Mouse (Mus musculus) hindbrain, embryonic 15.5 days (tissue): ENCODE results near the gene Atxn1. TPM values are rescaled to one million over a fixed set of nuclear protein-coding genes. Genes with fewer than 3 reads are reported as not detected.

Experiments used
- ATAC-seq: fragments of 200-750 bp; cut with Nextera tagmentation; 2 replicates; pipeline ENCODE4 v1.8.0; 2017; ENCODE audit warnings: low read depth, moderate number of reproducible peaks, moderate TSS enrichment; ENCODE audit not compliant: low FRiP score
- H3K27ac ChIP-seq: fragments of 300-500 bp; sonication (generic); replicated peaks from 2 replicates; pipeline ENCODE4 v1.5.1; 2015; ENCODE audit warnings: mild to moderate bottlenecking, inconsistent platforms
- H3K27me3 ChIP-seq: fragments of 300-500 bp; sonication (generic); 2 replicates; pipeline ENCODE4 v1.6.1; 2015; ENCODE audit warnings: control low read depth, inconsistent platforms
- H3K36me3 ChIP-seq: fragments of 300-500 bp; sonication (generic); 2 replicates; pipeline ENCODE4 v1.6.1; 2015; ENCODE audit warnings: control low read depth, inconsistent platforms
- H3K4me1 ChIP-seq: fragments of 300-500 bp; sonication (generic); replicated peaks from 2 replicates; pipeline ENCODE4 v1.6.1; 2015; ENCODE audit warnings: control low read depth, inconsistent platforms
- H3K4me2 ChIP-seq: fragments of 300-500 bp; sonication (generic); 2 replicates; pipeline ENCODE4 v1.6.1; 2015; ENCODE audit warnings: moderate library complexity, mild to moderate bottlenecking, inconsistent platforms
- H3K4me3 ChIP-seq: fragments of 300-500 bp; sonication (generic); 2 replicates; pipeline ENCODE4 v1.5.1; 2015; ENCODE audit warnings: mild to moderate bottlenecking, inconsistent platforms
- H3K9ac ChIP-seq: fragments of 300-500 bp; sonication (generic); 2 replicates; pipeline ENCODE4 v1.6.1; 2015; ENCODE audit warnings: inconsistent platforms
- H3K9me3 ChIP-seq: fragments of 300-500 bp; sonication (generic); 2 replicates; pipeline ENCODE4 v1.6.1; 2016; ENCODE audit warnings: control low read depth, inconsistent platforms
- WGBS: fragments of 180-500 bp; shearing (Covaris S2); methylation state at CpG from one replicate; pipeline ENCODE4 v1.1.7; 2015; 5-methylcytosine and 5-hydroxymethylcytosine counted together
- polyA plus RNA-seq: library from polyadenylated mRNA; unstranded; fragments of >200 nt; fragmentation: Nextera tagmentation; extraction: Ambion mirVana; gene quantifications from 2 replicates; pipeline ENCODE4 v1.2.1, GENCODE M21; 2015

Gene Atxn1
- polyA plus RNA-seq, 1 experiment from 2014 or later = 8.1 TPM

DNA sequence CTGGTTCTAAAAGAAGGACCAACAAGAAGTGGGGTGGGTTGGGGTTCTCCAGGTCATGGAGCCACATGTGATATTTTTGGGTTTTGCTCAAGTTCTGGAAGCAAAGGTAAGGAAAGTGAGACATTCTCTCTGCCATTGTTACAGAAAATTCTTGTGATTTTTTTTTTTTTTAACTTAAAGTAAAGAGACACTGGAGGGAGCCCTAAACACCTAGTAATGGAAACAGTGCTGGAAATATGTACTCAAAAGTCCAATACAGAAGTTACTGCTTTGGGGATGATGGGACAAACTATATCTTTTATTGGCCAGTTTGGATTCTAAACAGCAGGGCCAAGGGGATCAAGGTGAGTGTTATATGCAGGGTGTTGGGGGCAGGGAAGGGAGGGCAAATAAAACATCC is 330.9 kb downstream of the Atxn1 start:
- Histone ChIP-seq H3K27me3 (no peaks in the 10 kb centered on the region), H3K4me2 (no peak overlapping the region), H3K9ac (no peak overlapping the region), H3K27ac (no peak overlapping the region), H3K4me1 (no peaks in the 10 kb centered on the region), H3K36me3 (no peaks in the 10 kb centered on the region), H3K9me3 (no peaks in the 10 kb centered on the region), H3K4me3 (no peak overlapping the region)
- ATAC-seq = no peak

DNA sequence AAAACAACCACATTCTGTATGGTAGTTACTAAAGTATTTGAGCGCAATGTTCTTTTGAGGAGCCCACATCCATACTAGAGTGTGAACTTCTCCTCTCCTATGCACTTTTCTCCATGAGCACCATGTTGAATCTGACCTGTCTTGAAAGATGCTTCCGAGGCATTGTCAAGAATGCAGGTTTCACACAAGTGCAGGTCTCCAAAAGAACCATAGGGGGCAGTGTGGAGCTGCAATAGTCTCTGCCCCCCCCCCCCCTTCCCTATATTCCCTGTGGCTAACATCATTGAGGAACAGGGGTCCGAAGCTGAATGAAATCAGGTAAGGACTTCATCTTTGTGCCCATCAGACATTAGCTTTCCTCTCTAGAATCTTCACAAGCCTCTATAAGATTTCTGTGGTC is 332.7 kb downstream of the Atxn1 start:
- H3K4me2 ChIP-seq = no peak overlapping the region
- no peak overlapping the region for H3K9ac ChIP-seq
- WGBS = 89% methylated on average over 3 of the region's 3 CpGs
- no peaks in the 10 kb centered on the region for H3K9me3 ChIP-seq
- H3K27ac ChIP-seq = no peak overlapping the region
- H3K27me3 ChIP-seq = no peaks in the 10 kb centered on the region
- ATAC-seq = no peak
- no peaks in the 10 kb centered on the region for H3K4me1 ChIP-seq
- no peak overlapping the region for H3K4me3 ChIP-seq
- no peaks in the 10 kb centered on the region for H3K36me3 ChIP-seq

DNA sequence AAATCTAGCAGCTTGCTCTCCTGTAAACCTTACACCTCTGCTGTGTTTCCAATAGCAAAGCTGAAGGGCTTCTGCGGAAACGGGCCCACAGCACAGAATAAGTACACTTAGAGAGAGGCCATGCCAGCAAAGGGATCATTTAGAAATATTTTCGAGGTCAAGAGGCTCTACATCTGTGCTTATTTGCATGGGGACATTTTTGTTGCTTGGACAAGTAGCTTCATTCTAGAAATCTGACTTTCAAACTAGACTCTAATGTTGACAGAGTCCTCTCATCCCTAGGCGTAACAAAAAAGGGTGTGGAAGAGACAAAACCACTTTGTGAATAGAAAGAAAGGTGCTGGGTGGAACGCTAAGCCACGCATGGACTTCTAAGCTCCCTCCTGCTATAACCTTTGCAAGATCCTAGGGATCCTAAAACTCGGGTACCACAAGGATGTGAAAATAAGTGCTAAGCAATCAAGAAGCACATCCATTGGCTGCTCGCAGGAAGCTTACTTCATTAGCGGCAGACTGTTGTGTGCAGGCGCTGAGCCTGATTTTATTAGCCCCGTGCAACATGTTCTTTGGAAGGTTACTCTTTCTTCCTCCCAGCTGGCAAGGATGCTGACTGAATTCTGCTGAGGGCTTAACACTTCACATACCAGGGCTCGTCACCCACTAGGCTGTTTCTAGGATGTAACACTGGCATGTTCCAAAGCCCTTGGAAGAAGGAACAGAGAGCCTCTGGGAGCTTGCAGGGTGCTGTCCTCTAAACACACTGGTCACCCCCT is 334.1 kb downstream of the Atxn1 start:
- Histone ChIP-seq H3K27ac (no peak overlapping the region), H3K9me3 (no peaks in the 10 kb centered on the region), H3K36me3 (no peaks in the 10 kb centered on the region), H3K4me1 (no peaks in the 10 kb centered on the region), H3K9ac (no peak overlapping the region), H3K4me2 (no peak overlapping the region), H3K4me3 (no peak overlapping the region), H3K27me3 (no peaks in the 10 kb centered on the region)
- no peak for ATAC-seq
- WGBS = 75% methylated on average over 12 of the region's 12 CpGs

GRCm38 (mm10) chr13:45629750-45630149 is 335.1 kb downstream of the Atxn1 start:
- H3K4me3 ChIP-seq = no peak overlapping the region
- H3K9ac ChIP-seq = no peak overlapping the region
- H3K27me3 ChIP-seq = no peaks in the 10 kb centered on the region
- WGBS = 78% methylated on average over 1 of the region's 1 CpGs
- no peak for ATAC-seq
- H3K4me1 ChIP-seq = no peaks in the 10 kb centered on the region
- H3K27ac ChIP-seq = no peak overlapping the region
- H3K9me3 ChIP-seq = no peaks in the 10 kb centered on the region
- no peak overlapping the region for H3K4me2 ChIP-seq
- no peaks in the 10 kb centered on the region for H3K36me3 ChIP-seq

- H3K4me1 ChIP-seq = no peaks in the 10 kb centered on the region
- H3K27ac ChIP-seq = no peak overlapping the region
- H3K9ac ChIP-seq = no peak overlapping the region
- H3K4me3 ChIP-seq = no peak overlapping the region
- no peaks in the 10 kb centered on the region for H3K36me3 ChIP-seq
- H3K4me2 ChIP-seq = no peak overlapping the region
- ATAC-seq = no peak
- no peaks in the 10 kb centered on the region for H3K9me3 ChIP-seq
- WGBS = 69% methylated on average over 8 of the region's 8 CpGs
- H3K27me3 ChIP-seq = no peaks in the 10 kb centered on the region
Observed at GRCm38 (mm10) chr13:45628341-45628740, 336.5 kb downstream of the Atxn1 start.

DNA sequence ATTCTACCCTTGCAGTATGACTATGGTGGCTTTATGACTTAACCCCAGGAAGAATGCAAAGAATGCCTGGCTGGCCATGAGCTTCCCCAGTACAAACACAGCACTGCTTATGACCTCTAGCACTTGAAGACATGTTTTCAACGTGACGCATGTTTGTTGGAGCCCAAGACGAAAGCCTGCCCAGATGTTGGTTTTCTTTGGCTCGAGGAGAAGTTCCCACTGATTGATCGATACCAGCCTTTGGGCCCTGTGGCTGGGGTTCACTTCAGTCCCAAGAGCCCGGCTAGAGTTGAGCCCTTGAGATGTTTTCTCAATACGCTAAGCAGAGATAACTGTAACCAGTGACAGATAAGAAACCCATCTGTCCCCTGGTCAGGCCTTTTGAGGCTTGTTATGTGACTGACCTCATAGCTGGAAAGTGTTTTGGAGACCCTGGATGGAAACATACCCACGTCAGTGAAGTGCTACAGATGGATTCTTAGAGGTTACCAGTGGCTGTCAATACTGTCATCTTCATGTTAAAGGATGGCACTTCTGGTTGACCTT is 337.5 kb downstream of the Atxn1 start:
- ATAC-seq = no peak
- no peaks in the 10 kb centered on the region for H3K36me3 ChIP-seq
- 84% methylated on average over 8 of the region's 8 CpGs for WGBS
- H3K27ac ChIP-seq = no peak overlapping the region
- no peaks in the 10 kb centered on the region for H3K27me3 ChIP-seq
- no peaks in the 10 kb centered on the region for H3K4me1 ChIP-seq
- no peaks in the 10 kb centered on the region for H3K9me3 ChIP-seq
- no peak overlapping the region for H3K9ac ChIP-seq
- no peak overlapping the region for H3K4me2 ChIP-seq
- H3K4me3 ChIP-seq = no peak overlapping the region

DNA sequence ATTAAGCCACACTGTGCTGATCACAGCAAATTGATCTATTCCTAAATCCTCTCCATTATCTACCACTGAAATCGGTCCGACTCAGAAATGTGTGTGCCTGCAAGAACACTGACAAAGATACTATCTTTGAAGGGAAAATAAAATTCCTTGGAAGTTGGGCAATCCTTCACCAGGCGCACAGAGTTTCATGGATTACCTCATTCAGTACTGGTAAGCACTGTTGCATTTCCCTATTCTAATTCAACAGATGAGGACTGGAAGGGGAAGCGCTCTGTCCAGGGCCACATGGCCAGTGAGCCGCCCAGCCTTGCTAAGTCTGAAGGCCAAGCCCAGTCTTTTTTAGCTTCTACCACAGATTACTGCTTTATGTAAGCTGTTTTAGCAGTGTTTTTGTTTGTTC is 339.1 kb downstream of the Atxn1 start:
- H3K27me3 ChIP-seq = no peaks in the 10 kb centered on the region
- H3K4me1 ChIP-seq = no peaks in the 10 kb centered on the region
- H3K9ac ChIP-seq = no peak overlapping the region
- ATAC-seq = no peak
- no peak overlapping the region for H3K27ac ChIP-seq
- H3K4me2 ChIP-seq = no peak overlapping the region
- no peaks in the 10 kb centered on the region for H3K9me3 ChIP-seq
- H3K4me3 ChIP-seq = no peak overlapping the region
- H3K36me3 ChIP-seq = no peaks in the 10 kb centered on the region
- WGBS = 94% methylated on average over 5 of the region's 5 CpGs

DNA sequence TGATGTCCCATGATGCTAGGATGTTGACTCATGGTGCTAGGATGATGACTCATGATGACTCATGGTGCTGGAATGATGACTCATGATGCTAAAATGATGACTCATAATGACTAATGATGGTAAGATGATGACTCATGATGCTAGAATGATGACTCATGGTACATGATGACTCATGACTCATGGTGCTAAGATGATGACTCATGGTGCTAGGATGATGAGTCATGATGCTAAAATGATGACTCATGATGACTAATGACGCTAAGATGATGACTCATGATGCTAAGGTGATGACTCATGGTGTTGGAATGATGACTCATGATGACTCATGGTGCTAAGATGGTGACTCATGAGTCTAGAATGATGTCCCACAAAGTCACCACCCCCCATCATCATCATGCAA is 341.0 kb downstream of the Atxn1 start:
- no peak overlapping the region for H3K4me3 ChIP-seq
- 94% methylated on average over 1 of the region's 1 CpGs for WGBS
- no peak for ATAC-seq
- peaks cover 6% of the 10 kb centered on the region; the same call in 1 of the 2 replicates for H3K4me1 ChIP-seq
- H3K27me3 ChIP-seq = no peaks in the 10 kb centered on the region
- H3K9ac ChIP-seq = no peak overlapping the region
- no peak overlapping the region for H3K4me2 ChIP-seq
- H3K36me3 ChIP-seq = no peaks in the 10 kb centered on the region
- H3K9me3 ChIP-seq = no peaks in the 10 kb centered on the region
- no peak overlapping the region for H3K27ac ChIP-seq

DNA sequence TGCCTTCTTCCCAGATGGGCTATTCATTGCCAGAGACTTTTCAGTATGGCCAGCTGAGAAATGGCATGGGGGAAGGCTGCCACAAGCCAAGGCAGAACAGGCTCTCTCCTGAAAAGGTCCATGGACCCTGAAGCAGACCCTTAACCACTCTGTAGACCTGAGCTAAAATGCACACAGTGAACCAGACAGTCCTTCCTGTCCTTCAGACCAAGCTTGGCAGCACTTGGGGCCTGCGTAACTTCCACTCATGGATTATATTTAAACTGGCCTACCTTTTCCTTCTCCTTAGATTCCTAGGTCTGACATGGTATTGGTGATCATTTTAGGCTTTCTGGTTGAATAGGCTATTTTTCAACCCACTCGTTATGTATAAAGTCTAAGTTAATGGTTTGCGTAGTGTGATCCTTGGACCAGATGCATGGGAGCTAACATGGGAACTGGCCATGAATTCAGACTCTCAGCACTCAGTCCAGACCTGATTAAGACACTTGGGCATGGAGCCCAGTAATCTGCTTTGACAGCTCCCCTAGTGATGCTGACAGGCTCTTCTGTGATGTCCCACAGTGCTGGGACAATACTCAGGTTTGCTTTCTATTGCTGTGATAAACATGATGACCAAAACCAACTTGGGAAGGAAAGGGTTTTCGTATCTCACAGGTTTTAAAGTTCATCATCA is 341.8 kb downstream of the Atxn1 start:
- Histone ChIP-seq H3K4me1 (peaks cover 6% of the 10 kb centered on the region; the same call in 1 of the 2 replicates), H3K9me3 (no peaks in the 10 kb centered on the region), H3K4me3 (no peak overlapping the region), H3K27me3 (no peaks in the 10 kb centered on the region), H3K4me2 (no peak overlapping the region), H3K9ac (no peak overlapping the region), H3K36me3 (no peaks in the 10 kb centered on the region), H3K27ac (no peak overlapping the region)
- WGBS = 87% methylated on average over 4 of the region's 4 CpGs
- ATAC-seq = no peak

- H3K27me3 ChIP-seq = no peaks in the 10 kb centered on the region
- no peaks in the 10 kb centered on the region for H3K9me3 ChIP-seq
- no peak overlapping the region for H3K4me3 ChIP-seq
- peaks cover 6% of the 10 kb centered on the region; the same call in 1 of the 2 replicates for H3K4me1 ChIP-seq
- 80% methylated on average over 12 of the region's 12 CpGs for WGBS
- ATAC-seq = no peak
- H3K27ac ChIP-seq = no peak overlapping the region
- no peaks in the 10 kb centered on the region for H3K36me3 ChIP-seq
- no peak overlapping the region for H3K9ac ChIP-seq
- H3K4me2 ChIP-seq = no peak overlapping the region
Observed at GRCm38 (mm10) chr13:45620687-45621086, 344.1 kb downstream of the Atxn1 start.

- Histone ChIP-seq H3K9me3 (no peaks in the 10 kb centered on the region), H3K4me3 (no peak overlapping the region), H3K9ac (no peak overlapping the region), H3K27me3 (no peaks in the 10 kb centered on the region), H3K27ac (no peak overlapping the region), H3K36me3 (no peaks in the 10 kb centered on the region), H3K4me2 (no peak overlapping the region), H3K4me1 (peaks cover 6% of the 10 kb centered on the region; the same call in 1 of the 2 replicates)
- WGBS = 45% methylated on average over 7 of the region's 7 CpGs
- ATAC-seq = no peak
Observed at GRCm38 (mm10) chr13:45620281-45620680, 344.5 kb downstream of the Atxn1 start.

- Histone ChIP-seq H3K4me1 (peaks cover 6% of the 10 kb centered on the region), H3K4me3 (no peak overlapping the region), H3K27me3 (no peaks in the 10 kb centered on the region), H3K36me3 (no peaks in the 10 kb centered on the region), H3K27ac (no peak overlapping the region), H3K9me3 (no peaks in the 10 kb centered on the region), H3K4me2 (no peak overlapping the region), H3K9ac (no peak overlapping the region)
- WGBS = 82% methylated on average over 6 of the region's 6 CpGs
- ATAC-seq = no peak
Observed at GRCm38 (mm10) chr13:45617988-45618387, 346.8 kb downstream of the Atxn1 start.
